Mouse (Mus musculus): ENCODE measurements at regions not wholly inside any gene's neighbourhood (a gene's known extent, or its start where the extent isn't known, plus 50 kb on each side); places are given as distances from the start of the nearest gene placed in this dataset.
A peak's percentile ranks its signal among the peaks of the same experiment; 100 is the strongest.

GRCm38 (mm10) chr1:137928522-137928921, 247.0 kb downstream of the Ptprc start:
- no peak for DNase-seq (ENCODE audit: low spot score in 2 of 2)

GRCm38 (mm10) chr1:137927953-137928352, 247.6 kb downstream of the Ptprc start:
- peak in 1 of 2 experiments; percentile 22 for DNase-seq (ENCODE audit: low spot score in 2 of 2)

DNA sequence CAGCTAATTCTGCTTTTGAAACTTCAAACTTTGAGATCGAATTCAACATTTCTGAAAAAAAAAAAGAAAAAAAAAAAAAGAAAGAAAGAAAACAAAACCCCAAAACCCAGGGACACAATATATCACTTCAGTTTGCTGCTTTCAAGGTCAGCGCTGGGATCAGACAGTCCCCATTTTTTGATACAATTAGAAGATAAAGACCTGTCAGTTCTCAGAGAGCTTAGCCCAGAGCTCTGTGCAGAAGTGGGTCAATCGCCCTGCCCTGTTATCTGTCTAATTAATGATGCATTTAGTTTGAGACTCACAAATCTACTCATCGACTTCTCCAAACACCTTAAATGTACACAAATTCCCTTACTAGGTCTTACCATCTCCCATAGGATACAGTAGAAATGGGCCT, 249.2 kb downstream of the Ptprc start:
- no peak for DNase-seq (ENCODE audit: low spot score in 2 of 2)

DNA sequence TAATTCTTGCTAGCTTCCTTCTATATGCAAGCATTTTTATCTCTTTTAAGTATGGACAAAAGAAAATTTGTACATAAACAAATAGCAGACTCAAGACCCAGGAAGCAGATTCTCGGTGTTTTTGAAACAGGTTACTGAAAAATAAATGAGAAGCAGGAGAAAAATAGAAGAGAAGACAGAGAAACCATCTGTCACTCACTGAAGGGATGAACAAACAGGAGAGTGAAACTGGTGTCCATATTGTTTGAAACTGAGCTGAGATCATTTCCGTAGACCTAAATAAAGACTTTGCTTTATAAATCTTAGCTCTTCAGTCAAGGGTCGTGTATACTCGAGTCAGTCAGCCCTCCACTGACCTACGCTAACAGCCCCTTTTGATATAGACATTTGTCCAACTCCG, 251.4 kb downstream of the Ptprc start:
- DNase-seq (ENCODE audit: low spot score in 2 of 2) = no peak

GRCm38 (mm10) chr1:137923705-137924104, 251.8 kb downstream of the Ptprc start:
- no peak for DNase-seq (ENCODE audit: low spot score in 2 of 2)

GRCm38 (mm10) chr1:137922769-137923168, 252.7 kb downstream of the Ptprc start:
- DNase-seq (ENCODE audit: low spot score in 2 of 2) = peak; percentile 38 to 69

DNA sequence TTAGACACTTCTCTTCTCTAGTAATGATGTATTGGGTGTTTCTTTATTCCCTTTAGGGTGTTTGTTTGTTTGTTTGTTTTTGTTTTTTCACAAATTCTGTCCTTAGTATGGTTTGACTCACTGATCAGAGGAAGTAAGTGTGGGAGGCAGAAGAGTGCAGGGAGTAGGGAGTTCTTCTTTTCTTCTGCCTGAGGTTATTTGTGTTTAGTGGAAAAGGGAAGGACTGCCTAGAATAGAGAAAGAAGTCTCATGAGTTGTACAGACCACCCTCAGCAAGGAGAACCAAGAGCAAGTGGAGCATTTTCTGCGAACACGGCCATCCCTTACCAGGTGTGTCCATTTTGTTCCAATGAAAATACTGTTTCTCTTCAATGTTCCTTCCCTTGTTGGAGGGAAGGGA, 253.9 kb downstream of the Ptprc start:
- no peak for DNase-seq (ENCODE audit: low spot score in 2 of 2)

DNA sequence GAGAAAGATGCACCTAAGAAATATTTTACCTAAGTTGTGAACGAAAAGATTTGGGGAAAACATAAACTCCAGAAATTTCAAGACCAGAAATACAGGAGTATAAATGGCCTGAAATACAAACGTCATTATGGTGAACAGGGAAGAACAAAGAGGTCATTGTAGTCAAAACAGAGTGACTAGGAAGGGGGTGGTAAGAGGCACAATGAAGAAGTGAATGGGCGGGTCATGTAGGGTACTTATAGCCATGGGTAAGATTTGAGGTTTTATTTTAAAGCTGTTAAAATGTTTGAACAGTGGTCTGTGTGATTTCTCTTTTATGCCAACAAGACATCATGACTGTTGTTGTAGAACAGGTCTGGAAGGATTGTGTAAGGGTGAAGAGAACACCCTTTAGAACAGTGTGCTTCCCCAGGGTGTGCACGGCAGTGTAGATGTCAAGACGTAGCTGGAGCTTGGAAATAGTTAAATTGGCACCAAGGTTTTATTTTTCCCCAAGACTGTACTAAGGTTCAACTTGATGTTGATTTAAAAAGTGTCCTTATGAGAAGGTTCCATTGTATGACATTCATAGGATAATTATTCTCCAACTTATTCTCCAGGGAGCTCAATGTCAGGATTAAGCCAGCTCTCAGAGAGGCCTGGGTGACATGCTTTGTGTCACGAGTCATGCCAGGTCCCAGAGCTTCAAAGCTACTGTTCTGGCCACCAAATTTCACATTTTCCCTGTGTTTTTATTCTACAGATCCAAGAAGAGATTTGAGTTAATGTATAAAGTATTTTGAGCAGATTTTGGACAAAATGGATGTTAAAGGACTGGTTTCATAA, 255.6 kb downstream of the Ptprc start:
- DNase-seq (ENCODE audit: low spot score in 2 of 2) = no peak

- DNase-seq (ENCODE audit: low spot score in 2 of 2) = no peak
These were observed 258.1 kb downstream of the Ptprc start for GRCm38 (mm10) chr1:137917449-137917848.

- DNase-seq (ENCODE audit: low spot score in 2 of 2) = no peak
These were observed 268.6 kb downstream of the Ptprc start for GRCm38 (mm10) chr1:137906883-137907282.

DNA sequence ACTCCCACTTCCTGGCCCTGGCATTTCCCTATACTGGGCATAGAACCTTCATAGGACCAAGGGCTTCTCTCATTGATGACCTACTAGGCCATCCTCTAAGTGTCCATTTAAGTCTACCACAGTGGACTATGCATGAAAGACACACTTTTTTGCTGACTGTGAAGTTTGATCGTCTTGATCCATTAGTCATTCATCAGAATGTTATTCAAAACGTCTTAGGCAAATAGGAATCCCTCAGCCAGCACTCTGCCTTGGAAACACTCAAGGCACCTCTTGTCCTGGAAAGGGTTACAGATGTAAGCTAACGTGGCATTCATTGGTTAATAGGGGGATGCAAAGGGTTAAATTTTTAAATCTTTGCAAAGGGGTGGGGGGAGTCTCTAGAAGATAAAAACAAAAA, 269.0 kb downstream of the Ptprc start:
- DNase-seq (ENCODE audit: low spot score in 2 of 2) = no peak

DNA sequence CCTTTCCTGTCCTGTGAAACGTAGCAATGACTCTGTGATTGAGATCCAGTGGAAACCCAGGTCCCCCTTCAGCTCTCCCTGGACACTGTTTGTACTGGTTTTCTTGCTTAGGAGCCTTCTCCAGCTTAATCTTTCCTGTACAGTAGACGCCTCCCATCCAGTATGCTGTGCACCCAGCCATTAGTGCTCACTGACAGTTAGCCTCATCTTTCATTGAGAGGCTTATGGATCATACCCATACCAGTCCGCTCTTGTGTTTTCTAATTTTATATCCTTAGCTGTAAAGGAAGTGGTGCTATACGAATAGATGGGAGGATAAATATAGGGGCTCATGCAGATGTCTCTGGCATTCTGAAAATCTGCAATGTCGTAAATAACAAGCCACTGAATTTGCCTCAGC, 269.9 kb downstream of the Ptprc start:
- DNase-seq (ENCODE audit: low spot score in 2 of 2) = no peak

DNA sequence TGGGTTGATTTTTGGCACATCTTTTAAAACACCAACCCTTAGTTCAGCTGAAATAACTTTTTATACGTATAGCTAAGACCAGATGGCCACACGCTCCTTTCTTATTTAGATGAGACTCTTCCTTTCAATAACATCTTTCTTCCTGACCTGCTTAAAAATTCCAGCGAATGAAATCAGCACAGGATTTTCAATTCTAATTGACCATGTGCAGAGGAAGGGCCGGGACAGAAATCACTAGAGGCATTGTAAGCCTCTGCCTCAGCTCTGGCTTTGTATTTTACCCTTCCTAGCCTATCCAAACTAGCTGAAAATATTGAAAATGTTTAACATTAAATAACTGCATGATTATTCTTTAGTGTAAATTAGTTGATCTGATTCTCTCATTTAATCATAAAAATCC, 272.2 kb downstream of the Ptprc start:
- no peak for DNase-seq (ENCODE audit: low spot score in 2 of 2)

DNA sequence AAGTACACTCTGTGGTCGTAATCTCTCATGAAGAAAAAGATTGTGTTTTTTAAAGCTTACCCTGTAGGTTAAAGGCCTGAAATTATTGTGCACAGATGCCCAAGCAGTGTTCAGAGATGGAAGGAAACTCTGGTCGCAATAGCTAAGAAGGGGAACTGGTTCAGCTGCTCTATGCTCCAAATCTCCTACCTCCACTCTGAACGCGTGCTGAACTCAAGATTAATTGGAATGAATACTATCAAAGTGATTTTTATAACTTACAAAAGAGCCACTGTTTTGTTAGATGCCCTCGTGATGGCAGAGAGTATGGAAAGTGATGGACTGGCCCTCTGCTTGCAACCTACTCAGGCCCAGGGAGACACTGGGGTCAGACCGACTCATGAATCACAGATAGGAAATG, 272.6 kb downstream of the Ptprc start:
- no peak for DNase-seq (ENCODE audit: low spot score in 2 of 2)

DNA sequence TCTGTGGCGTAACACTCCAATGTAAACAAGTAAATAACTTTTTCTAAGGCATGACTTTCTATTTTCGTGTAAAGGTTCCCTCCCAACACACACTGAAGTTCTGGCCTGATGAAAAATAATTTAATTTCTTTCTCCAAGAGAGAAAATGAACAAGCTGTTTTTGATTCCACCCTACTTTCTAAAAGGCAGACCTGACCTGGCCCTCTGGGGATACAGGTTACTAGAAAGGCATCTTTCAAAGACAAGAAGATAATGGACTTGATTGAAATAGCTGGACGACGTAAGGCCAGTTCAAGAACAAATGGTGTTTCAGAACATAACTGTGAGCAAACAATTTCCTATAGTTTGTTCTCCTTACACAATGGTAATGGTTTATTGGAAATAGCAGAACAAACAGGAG, 273.5 kb downstream of the Ptprc start:
- no peak for DNase-seq (ENCODE audit: low spot score in 2 of 2)

DNA sequence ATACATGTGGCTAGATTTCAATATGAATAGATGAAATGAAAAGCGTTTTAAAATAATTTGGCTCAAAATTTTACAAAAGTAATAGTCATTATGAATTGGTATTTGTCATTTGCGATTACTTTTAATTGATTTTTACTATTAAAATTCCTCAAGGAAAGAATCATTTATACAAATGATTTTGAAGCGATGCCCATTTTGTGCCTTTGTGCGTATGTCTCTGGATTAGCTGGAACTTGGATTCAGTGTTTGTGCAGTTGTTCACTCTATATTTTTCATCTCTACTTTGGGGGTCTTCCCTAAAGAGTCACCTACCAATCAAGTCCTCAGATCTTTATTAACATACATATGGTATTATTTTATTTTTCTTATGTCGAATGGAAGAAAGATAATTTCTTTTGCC, 274.3 kb downstream of the Ptprc start:
- DNase-seq (ENCODE audit: low spot score in 2 of 2) = no peak

- peak; percentile 12 to 50 for DNase-seq (ENCODE audit: low spot score in 2 of 2)
These were observed 274.9 kb downstream of the Ptprc start for GRCm38 (mm10) chr1:137900621-137901071.

DNA sequence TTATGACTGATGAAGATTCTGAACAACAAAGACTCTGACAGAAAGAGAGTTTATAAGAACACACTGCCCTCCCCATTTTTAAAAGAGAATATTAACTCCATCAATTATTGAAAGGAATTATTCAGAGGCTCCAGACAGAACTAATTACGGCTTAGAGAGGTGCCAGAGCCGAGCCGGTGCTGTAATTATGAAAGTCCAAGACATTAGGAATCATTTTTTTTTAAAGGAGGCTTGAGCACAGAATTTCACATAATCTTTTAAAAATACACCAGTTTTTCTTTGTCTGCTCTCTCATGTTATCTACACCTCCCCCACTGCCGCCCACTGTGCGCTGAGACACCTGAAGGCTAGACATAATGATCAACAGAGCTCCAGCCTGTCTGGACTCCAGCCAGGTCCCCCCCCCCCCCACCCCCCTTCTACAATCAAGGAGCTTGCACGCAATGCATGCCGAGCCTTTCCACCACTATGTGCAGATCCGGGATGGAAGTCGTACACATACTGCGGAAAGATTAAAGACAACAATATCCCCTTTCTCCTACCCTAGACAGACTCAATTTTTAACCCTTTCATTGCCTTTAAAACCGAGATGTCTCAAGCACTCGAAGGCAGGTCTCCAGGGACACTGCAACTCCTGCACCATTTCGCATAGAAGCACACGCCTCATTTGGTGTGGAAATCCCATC, 275.4 kb downstream of the Ptprc start:
- peak; percentile 32 to 47 for DNase-seq (ENCODE audit: low spot score in 2 of 2)

DNA sequence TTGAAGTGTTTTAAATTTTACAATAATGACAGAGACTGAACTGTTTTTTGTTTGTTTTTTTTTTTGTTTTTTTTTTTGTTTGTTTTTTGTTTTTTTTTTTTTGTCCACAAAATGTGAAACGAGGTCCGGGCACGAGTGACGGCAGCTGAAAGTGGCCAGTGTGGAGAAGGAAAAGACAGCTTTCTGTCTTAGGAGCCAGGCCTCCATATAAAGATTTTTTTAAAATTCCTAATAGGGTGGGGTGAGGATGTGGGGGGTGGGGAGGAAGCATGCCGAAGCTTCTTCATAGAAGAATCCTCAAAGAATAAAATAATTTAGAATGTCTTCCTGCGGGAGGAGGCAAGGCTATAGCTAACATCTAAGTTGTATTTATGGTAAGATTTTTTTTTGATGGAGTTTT, 276.2 kb downstream of the Ptprc start:
- DNase-seq (ENCODE audit: low spot score in 2 of 2) = no peak

DNA sequence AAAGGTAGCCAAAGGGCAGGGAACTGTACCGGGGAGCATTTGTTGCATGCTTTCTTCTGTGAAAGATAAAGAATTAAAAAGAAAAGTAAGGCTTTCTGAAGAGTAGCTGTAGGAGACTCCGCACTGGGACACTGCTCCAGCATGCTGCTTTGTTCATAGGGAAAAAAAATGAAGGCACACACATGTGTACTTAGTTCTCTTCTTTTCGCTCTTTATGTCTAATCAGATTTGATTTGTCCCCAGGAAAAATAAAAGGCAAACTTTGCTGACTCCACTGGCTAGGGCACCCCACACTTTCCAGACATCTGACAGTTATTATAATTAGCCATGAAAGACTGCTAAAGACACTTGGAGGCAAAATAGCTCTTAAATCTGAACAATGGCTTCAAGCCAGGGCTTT, 276.6 kb downstream of the Ptprc start:
- DNase-seq (ENCODE audit: low spot score in 2 of 2) = peak in 1 of 2 experiments; percentile 15

GRCm38 (mm10) chr1:137898397-137898796, 277.1 kb downstream of the Ptprc start:
- DNase-seq (ENCODE audit: low spot score in 2 of 2) = peak; percentile 85 to 88

DNA sequence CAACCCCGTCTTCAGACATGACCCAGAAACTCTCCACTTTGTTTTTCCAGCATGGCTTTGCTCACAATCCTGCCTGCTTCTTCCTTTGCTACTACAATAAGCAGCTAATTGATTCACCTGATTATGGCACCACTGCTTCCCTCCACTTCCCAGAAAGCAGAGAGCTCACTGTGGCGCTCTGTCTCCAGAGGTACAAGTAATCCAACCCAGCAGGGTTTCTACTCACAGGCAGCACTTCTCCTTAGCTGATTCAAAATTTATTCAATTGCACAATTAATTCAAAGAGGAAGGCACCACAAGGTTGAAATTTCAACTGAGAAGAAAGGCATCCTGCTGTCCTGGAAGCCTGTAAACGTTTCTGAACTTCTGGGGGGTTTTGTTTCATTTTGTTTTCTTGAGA, 293.9 kb downstream of the Ptprc start:
- DNase-seq (ENCODE audit: low spot score in 2 of 2) = no peak

DNA sequence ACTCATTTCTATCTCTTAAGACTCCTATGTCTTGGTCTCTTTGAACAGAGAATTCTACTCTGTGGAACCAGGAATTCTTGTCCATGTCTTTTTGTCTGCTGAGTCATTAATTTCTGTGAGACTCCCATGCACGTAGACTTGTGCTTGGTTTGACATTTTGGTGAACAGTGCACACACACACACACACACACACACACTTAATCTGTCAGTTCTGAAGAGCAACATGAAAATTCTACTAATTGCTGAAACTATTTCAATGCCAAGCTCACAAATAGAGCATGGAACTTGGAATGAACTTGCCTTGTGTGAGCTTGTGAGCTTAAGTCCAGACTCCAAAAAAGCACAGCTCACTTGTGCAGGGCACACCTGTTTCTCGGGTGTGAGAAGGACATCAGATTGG, 301.1 kb downstream of the Ptprc start:
- DNase-seq (ENCODE audit: low spot score in 2 of 2) = no peak
